Mouse (Mus musculus) testis, postnatal 10 days (tissue): ENCODE measurements at regions not wholly inside any gene's neighbourhood (a gene's known extent, or its start where the extent isn't known, plus 50 kb on each side); places are given as distances from the start of the nearest gene placed in this dataset.
"Not testable (repeated sequence)": the region's sequence is repeated elsewhere in the genome, so short reads cannot be mapped to it uniquely, and the experiment has no call there.

Experiments
- DNase-seq: peaks from one replicate; pipeline ENCODE4 v3.0.0; 2021; ENCODE audit warnings: low spot score

- DNase-seq, result no peak
These were observed 125.2 kb upstream of the Lnx1 start for GRCm38 (mm10) chr5:74827944-74828343.

- no peak for DNase-seq
These were observed 123.0 kb upstream of the Lnx1 start for GRCm38 (mm10) chr5:74825517-74826254.

GRCm38 (mm10) chr5:74823719-74824118 is 121.0 kb upstream of the Lnx1 start:
- DNase-seq, result no peak

GRCm38 (mm10) chr5:74821969-74822368 is 119.3 kb upstream of the Lnx1 start:
- no peak for DNase-seq

- peak; percentile 57 for DNase-seq
These were observed 113.8 kb upstream of the Lnx1 start for GRCm38 (mm10) chr5:74816523-74816922.

GRCm38 (mm10) chr5:74813396-74813795 is 110.7 kb upstream of the Lnx1 start:
- no peak for DNase-seq

- DNase-seq, result no peak
These were observed 108.3 kb upstream of the Lnx1 start for GRCm38 (mm10) chr5:74811046-74811445.

- DNase-seq, result no peak
These were observed 105.0 kb upstream of the Lnx1 start for GRCm38 (mm10) chr5:74807581-74808221.

GRCm38 (mm10) chr5:74801946-74802345 is 99.2 kb upstream of the Lnx1 start:
- no peak for DNase-seq

- DNase-seq, result no peak
These were observed 97.6 kb upstream of the Lnx1 start for GRCm38 (mm10) chr5:74800351-74800750.

GRCm38 (mm10) chr5:74796421-74797067 is 93.8 kb upstream of the Lnx1 start:
- DNase-seq, result peak; percentile 78

GRCm38 (mm10) chr5:74794726-74795125 is 92.0 kb upstream of the Lnx1 start:
- no peak for DNase-seq

GRCm38 (mm10) chr5:74793431-74793830 is 90.7 kb upstream of the Lnx1 start:
- DNase-seq, result no peak

GRCm38 (mm10) chr5:74792936-74793335 is 90.2 kb upstream of the Lnx1 start:
- no peak for DNase-seq

GRCm38 (mm10) chr5:74792301-74792700 is 89.6 kb upstream of the Lnx1 start:
- DNase-seq, result peak; percentile 88

- not testable (repeated sequence) for DNase-seq
These were observed 87.8 kb upstream of the Lnx1 start for GRCm38 (mm10) chr5:74790501-74790900.

- no peak for DNase-seq
These were observed 81.2 kb upstream of the Lnx1 start for GRCm38 (mm10) chr5:74783906-74784305.

GRCm38 (mm10) chr5:74778076-74778465 is 75.4 kb upstream of the Lnx1 start:
- DNase-seq, result no peak

GRCm38 (mm10) chr5:74777381-74778075 is 74.8 kb upstream of the Lnx1 start:
- no peak for DNase-seq

- DNase-seq, result no peak
These were observed 73.4 kb upstream of the Lnx1 start for GRCm38 (mm10) chr5:74776081-74776480.

GRCm38 (mm10) chr5:74775596-74775995 is 72.9 kb upstream of the Lnx1 start:
- no peak for DNase-seq

- no peak for DNase-seq
These were observed 71.1 kb upstream of the Lnx1 start for GRCm38 (mm10) chr5:74773558-74774429.
